Mouse (Mus musculus) lung, postnatal 0 days (tissue): Measurements from ENCODE around the gene Map3k12.

ENCODE experiments used
- CTCF ChIP-seq: IDR thresholded peaks from 2 replicates; pipeline ENCODE4 v1.5.1; 2016; ENCODE audit warnings: antibody characterized with exemption, mild to moderate bottlenecking
- EP300 ChIP-seq: IDR thresholded peaks from 2 replicates; pipeline ENCODE4 v1.6.1; 2016; ENCODE audit warnings: antibody characterized with exemption, mild to moderate bottlenecking, control low read depth

DNA sequence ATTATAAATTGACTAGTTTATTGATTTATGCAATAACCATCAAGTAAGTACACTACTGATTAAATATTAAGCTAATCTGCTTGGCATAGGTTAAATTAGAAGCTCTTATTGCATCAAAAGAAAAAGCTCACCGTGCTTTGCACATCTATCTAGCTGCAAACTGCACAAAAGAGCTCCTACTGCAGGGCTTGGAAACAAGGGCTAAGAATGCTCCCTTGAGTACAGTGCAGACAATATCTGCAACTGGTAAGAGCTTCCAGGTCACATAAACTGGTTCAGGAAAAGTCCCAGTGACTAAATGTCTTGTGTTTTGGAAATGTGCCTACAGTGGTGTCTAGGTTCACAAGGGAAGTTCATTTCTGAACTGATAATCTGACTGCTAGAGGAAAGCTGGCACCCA, 45.6 kb upstream of the Map3k12 start:
- TF ChIP-seq CTCF (no peak), EP300 (no peak)
